Mouse (Mus musculus): ENCODE results near the gene Arfip1. TPM values are rescaled to one million over a fixed set of nuclear protein-coding genes. Genes with fewer than 3 reads are reported as not detected.

The Arfip1 gene
- polyA plus RNA-seq, 1 experiment from 2014 or later, result 21.9 TPM

DNA sequence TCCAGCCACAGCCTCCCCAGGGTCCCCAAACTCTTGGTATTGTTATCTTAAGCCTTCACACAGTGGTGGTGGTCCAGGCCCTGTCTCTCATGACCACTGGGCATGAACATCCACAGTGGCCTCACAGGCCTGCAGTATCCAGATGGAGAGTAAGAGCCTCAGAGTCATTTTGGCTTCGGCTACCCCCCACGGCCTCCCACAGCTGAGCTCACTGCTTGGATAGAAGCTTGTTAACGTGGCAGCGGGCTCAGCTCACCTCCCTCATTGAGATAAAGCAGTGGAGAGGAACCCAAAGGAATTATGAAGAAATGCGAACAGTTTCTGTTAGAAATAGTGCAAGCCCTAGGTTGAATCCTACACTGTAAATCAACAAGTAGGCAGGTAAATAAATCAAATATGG lies 134.6 kb downstream of the Arfip1 start:
- no peaks in the 10 kb centered on the region for H3K27me3 ChIP-seq (replicated peaks)
- WGBS, result 73% methylated on average over 5 of the region's 5 CpGs
- H3K4me3 ChIP-seq (replicated peaks), result no peak overlapping the region
- ATAC-seq (ENCODE audit: low FRiP score), result no peak
- 0 out of 2 replicates have a peak, but pooled peaks cover 2% of the 10 kb centered on the region for H3K4me1 ChIP-seq
- H3K9me3 ChIP-seq (replicated peaks), result no peaks in the 10 kb centered on the region
- no peak overlapping the region for H3K9ac ChIP-seq (replicated peaks)
- no peak overlapping the region for H3K27ac ChIP-seq (replicated peaks)
- H3K36me3 ChIP-seq, result peaks cover 11% of the 10 kb centered on the region; the same call in 1 of the 2 replicates
- H3K4me2 ChIP-seq, result no peak overlapping the region

Other genes with a start within 250 kb of the Arfip1 start
- 6.5 and 7.0 TPM in 2 replicates for gene Fhdc1, start 102.2 kb downstream of the Arfip1 start, polyA plus RNA-seq (2015; fragmentation: Nextera tagmentation; extraction: Ambion mirVana)
- 0.14 and 0.22 TPM in 2 replicates for gene Tigd4, start 10.9 kb upstream of the Arfip1 start, polyA plus RNA-seq (2015; fragmentation: Nextera tagmentation; extraction: Ambion mirVana)
- 0.97 and 2.5 TPM in 2 replicates for gene Tmem154, start 83.6 kb upstream of the Arfip1 start, polyA plus RNA-seq (2015; fragmentation: Nextera tagmentation; extraction: Ambion mirVana)
- gene Fbxw7, start 232.6 kb upstream of the Arfip1 start, polyA plus RNA-seq (2015; fragmentation: Nextera tagmentation; extraction: Ambion mirVana), result 52.0 and 52.8 TPM in 2 replicates